Mouse (Mus musculus) intestine, embryonic 15.5 days (tissue): ENCODE data around the gene Optn. TPM values are rescaled to one million over a fixed set of nuclear protein-coding genes. Genes with fewer than 3 reads are reported as not detected.

ENCODE experiments used
- ATAC-seq: fragments of 200-750 bp; cut with Nextera tagmentation; 2 replicates; pipeline ENCODE4 v1.8.0; 2017; ENCODE audit warnings: moderate TSS enrichment, moderate library complexity
- H3K27ac ChIP-seq: fragments of 300-500 bp; sonication (generic); 2 replicates; pipeline ENCODE4 v1.5.1; 2015; ENCODE audit warnings: mild to moderate bottlenecking, inconsistent platforms
- H3K27me3 ChIP-seq: fragments of 300-500 bp; sonication (generic); replicated peaks from 2 replicates; pipeline ENCODE4 v1.6.1; 2015; ENCODE audit warnings: inconsistent platforms
- H3K36me3 ChIP-seq: fragments of 300-500 bp; sonication (generic); 2 replicates; pipeline ENCODE4 v1.6.1; 2015; ENCODE audit warnings: inconsistent platforms
- H3K4me1 ChIP-seq: fragments of 300-500 bp; sonication (generic); replicated peaks from 2 replicates; pipeline ENCODE4 v1.6.1; 2015; ENCODE audit warnings: inconsistent platforms
- H3K4me2 ChIP-seq: fragments of 300-500 bp; sonication (generic); replicated peaks from 2 replicates; pipeline ENCODE4 v1.6.1; 2015; ENCODE audit warnings: mild to moderate bottlenecking, inconsistent platforms
- H3K4me3 ChIP-seq: fragments of 300-500 bp; sonication (generic); replicated peaks from 2 replicates; pipeline ENCODE4 v1.5.1; 2015; ENCODE audit warnings: inconsistent platforms
- H3K9ac ChIP-seq: fragments of 300-500 bp; sonication (generic); 2 replicates; pipeline ENCODE4 v1.6.1; 2015; ENCODE audit warnings: inconsistent platforms
- H3K9me3 ChIP-seq: fragments of 300-500 bp; sonication (generic); 2 replicates; pipeline ENCODE4 v1.6.1; 2016; ENCODE audit warnings: inconsistent platforms
- WGBS: fragments of 180-500 bp; shearing (Covaris S2); methylation state at CpG from one replicate; pipeline ENCODE4 v1.1.7; 2015; 5-methylcytosine and 5-hydroxymethylcytosine counted together
- polyA plus RNA-seq: library from polyadenylated mRNA; unstranded; fragments of >200 nt; fragmentation: Nextera tagmentation; extraction: Ambion mirVana; gene quantifications from 2 replicates; pipeline ENCODE4 v1.2.1, GENCODE M21; 2015

Optn gene
- polyA plus RNA-seq, 1 experiment from 2014 or later = 17.3 TPM

DNA sequence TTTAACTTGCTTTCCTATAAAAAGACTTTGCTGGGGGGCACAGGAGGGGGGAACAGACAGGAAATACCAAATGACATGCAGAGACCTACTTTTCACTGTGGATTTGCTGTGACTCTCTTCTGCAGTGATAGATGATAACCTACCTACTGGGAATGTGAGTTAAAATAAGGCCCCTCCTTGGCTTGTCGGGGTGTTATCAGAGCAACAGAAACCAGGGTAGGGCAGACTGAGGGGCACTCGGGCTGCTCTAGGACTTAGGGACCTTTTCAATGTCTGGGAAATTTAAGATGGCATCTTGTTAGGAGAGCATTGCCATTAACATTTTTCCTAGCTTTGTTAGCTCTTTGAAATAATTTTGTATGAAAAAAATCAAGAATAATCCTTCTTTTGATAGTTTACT is 40.6 kb downstream of the Optn start:
- H3K27me3 ChIP-seq = no peaks in the 10 kb centered on the region
- H3K9ac ChIP-seq = no peak overlapping the region
- H3K4me3 ChIP-seq = no peak overlapping the region
- no peaks in the 10 kb centered on the region for H3K9me3 ChIP-seq
- no peaks in the 10 kb centered on the region for H3K36me3 ChIP-seq
- no peaks in the 10 kb centered on the region for H3K4me1 ChIP-seq
- H3K4me2 ChIP-seq = no peak overlapping the region
- 63% methylated on average over 2 of the region's 2 CpGs for WGBS
- no peak overlapping the region for H3K27ac ChIP-seq
- no peak for ATAC-seq

DNA sequence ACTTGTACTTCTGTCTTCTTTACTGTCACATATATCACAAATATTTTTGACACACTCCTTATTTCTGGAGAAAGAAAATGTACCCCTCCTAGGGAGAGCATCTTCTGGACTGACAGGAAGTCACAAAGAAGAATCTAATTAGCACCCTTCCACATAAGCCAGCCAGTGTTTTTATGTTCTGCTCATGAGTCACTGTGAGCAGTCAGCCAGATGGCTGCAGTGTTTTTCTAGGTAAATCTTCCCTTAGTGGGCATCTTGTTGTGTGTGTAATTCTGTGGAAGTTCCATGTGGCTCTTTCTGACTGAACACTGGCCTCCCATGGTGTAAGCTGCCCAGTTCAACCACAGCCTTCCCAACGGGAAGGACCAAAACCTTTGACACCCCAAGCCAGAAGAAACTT is 44.1 kb downstream of the Optn start:
- H3K27me3 ChIP-seq = no peaks in the 10 kb centered on the region
- no peak overlapping the region for H3K4me3 ChIP-seq
- no peak for ATAC-seq
- H3K4me1 ChIP-seq = no peaks in the 10 kb centered on the region
- no peak overlapping the region for H3K9ac ChIP-seq
- H3K9me3 ChIP-seq = no peaks in the 10 kb centered on the region
- H3K4me2 ChIP-seq = no peak overlapping the region
- no peaks in the 10 kb centered on the region for H3K36me3 ChIP-seq
- 59% methylated on average over 1 of the region's 1 CpGs for WGBS
- H3K27ac ChIP-seq = no peak overlapping the region

DNA sequence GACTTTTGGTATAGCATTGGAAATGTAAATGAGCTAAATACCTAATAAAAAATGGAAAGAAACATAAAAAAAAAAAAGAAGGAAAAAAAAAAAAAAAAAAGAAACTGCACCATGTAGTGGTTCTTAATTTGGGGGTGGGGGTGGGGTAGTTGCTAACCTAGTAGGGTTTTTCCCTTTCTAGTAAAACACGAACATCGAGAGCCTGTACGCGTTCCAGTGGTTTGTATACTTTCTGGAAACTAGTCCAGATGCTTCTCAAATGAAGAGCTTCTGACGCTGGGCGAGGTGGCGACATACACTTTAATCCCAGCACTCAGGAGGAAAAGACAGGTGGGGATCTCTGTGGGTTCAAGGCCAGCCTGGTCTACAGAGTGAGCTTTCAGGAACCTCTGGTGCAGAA is 46.9 kb downstream of the Optn start:
- H3K4me3 ChIP-seq = no peak overlapping the region
- no peaks in the 10 kb centered on the region for H3K4me1 ChIP-seq
- H3K36me3 ChIP-seq = no peaks in the 10 kb centered on the region
- 89% methylated on average over 7 of the region's 7 CpGs for WGBS
- no peaks in the 10 kb centered on the region for H3K27me3 ChIP-seq
- no peak overlapping the region for H3K9ac ChIP-seq
- no peaks in the 10 kb centered on the region for H3K9me3 ChIP-seq
- H3K27ac ChIP-seq = no peak overlapping the region
- H3K4me2 ChIP-seq = no peak overlapping the region
- no peak for ATAC-seq

DNA sequence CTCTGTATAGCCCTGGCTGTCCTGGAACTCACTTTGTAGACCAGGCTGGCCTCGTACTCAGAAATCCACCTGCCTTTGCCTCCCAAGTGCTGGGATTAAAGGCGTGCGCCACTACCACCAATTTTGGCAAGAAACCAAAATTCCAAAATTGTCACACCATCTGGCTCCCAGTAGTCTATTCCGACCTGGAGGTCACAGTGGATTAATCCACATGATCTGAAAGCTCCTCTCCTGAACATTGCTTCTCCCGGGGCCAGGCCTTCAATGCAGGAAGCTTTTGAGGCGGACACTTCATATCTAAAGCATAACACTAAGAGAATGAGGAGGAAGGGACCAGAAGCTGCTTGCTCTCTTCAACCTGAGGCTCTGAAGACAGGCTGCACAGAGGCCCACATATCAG is 48.3 kb downstream of the Optn start:
- H3K4me2 ChIP-seq = no peak overlapping the region
- H3K4me3 ChIP-seq = no peak overlapping the region
- no peak overlapping the region for H3K9ac ChIP-seq
- H3K36me3 ChIP-seq = no peaks in the 10 kb centered on the region
- no peak for ATAC-seq
- H3K4me1 ChIP-seq = peaks cover 6% of the 10 kb centered on the region; the same call in 1 of the 2 replicates
- H3K27me3 ChIP-seq = no peaks in the 10 kb centered on the region
- no peaks in the 10 kb centered on the region for H3K9me3 ChIP-seq
- H3K27ac ChIP-seq = no peak overlapping the region
- 85% methylated on average over 6 of the region's 6 CpGs for WGBS

DNA sequence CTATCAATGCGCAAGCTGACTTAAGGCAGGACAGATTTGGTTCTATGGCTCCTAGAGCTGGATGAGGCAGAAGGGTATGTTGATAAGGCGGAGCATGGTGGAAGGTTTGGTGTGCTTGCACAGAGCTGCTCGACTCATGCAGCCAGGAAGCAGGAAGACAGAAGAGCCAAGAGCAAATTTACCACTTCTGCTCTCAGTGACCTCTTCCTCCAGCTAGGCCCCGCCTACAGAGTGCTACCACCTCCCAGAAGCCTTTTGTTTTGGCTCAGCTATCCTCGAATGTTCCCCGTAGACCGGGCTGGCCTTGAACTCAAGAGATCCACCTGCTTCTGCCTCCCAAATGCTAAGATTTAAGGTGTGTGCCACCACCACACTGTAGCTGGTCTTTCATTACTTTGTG is 49.2 kb downstream of the Optn start:
- H3K27ac ChIP-seq = no peak overlapping the region
- ATAC-seq = no peak
- 74% methylated on average over 7 of the region's 7 CpGs for WGBS

DNA sequence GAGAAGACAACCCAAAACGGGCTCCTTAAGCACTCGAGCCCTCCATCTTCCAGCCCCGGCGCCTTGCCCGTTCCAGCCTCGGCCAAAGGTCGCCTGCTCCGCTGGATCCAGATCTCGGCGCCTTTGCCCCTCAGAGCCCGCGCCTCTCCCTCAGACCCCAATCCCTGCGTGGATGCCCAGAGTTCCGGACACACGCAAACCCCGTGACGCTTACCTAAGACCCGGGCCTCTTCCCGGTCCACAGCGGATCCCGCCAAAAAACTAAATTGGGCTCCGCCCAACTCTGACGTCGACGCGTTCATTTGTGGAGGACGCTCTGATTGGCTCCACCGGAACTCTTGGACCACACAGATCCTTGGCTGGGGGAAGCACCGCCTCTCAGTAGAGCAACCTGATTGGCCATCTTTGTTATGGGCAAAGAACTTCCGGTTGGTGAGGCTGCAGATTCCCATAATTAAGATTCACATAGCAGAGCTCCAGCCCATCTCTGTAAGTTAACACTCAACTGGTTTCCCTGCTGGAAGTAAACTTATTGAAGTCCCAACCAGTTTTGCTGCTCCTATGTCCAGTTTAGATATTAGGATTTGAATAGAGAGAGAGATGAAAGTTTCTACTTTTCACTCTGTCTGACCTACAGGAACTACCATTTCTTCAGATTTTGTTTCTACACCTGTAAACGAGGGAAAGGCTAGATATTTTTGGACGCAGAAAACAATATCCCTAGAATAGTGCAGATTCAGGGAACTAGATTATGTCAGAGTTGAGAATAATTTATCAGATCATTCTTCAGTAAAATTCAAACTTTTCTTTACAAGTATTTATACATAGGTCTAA is 51.1 kb downstream of the Optn start, which contains the start of gene Mcm10:
Gene Mcm10, minus strand, starts transcription at position 301 of the 834 bp plus-strand sequence.
- Histone ChIP-seq H3K9me3 (no peaks in the 10 kb centered on the region), H3K27me3 (no peaks in the 10 kb centered on the region), H3K4me2 (peak within 1 kb of the TSS; percentile 55), H3K36me3 (no peaks in the 10 kb centered on the region), H3K4me3 (peak within 1 kb of the TSS; percentile 74), H3K9ac (peak within 1 kb of the TSS; percentile 65), H3K4me1 (peaks cover 6% of the 10 kb centered on the region; the same call in 1 of the 2 replicates), H3K27ac (0 out of 2 replicates have a peak within 1 kb of the TSS, but pooled peaks have one; percentile 59)
- 3% methylated on average over 32 of the region's 32 CpGs for WGBS
- ATAC-seq = peak; percentile 99

More for the DNA sequence above, 49.2 kb downstream of the Optn start:
- Histone ChIP-seq H3K4me3 (no peak overlapping the region), H3K27me3 (no peaks in the 10 kb centered on the region), H3K36me3 (no peaks in the 10 kb centered on the region), H3K9ac (no peak overlapping the region), H3K4me1 (peaks cover 6% of the 10 kb centered on the region; the same call in 1 of the 2 replicates), H3K4me2 (no peak overlapping the region), H3K9me3 (no peaks in the 10 kb centered on the region)

DNA sequence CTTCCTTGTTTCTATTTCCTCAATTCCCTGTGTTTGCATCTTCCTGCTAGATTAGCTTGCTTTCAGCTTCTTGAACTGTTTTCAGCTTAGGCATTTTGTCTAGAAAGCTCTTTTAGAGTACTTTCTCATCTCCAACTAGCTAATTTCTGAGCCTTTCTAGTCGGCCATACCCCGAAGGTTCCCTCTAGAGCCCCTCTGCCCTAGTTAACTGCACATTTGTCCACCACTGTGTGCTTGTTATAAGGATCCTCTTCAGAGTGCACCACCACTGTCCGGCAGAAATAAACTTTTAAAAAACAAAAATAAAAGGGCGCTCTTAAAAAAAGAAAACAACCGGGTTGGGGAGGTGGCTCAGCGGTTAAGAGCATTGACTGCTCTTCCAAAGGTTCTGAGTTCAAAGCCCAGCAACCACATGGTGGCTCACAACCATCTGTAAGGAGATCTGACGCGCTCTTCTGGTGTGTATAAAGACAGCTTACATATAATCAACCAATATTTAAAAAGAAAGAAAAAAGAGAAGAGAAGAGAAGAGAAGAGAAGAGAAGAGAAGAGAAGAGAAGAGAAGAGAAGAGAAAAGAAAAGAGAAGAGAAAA is 51.9 kb downstream of the Optn start:
- Histone ChIP-seq H3K9me3 (no peaks in the 10 kb centered on the region), H3K36me3 (no peaks in the 10 kb centered on the region), H3K27ac (no peak overlapping the region), H3K27me3 (no peaks in the 10 kb centered on the region), H3K4me2 (peak overlapping the region; percentile 55), H3K9ac (peak overlapping the region; percentile 65), H3K4me3 (peak overlapping the region; percentile 74), H3K4me1 (peaks cover 6% of the 10 kb centered on the region; the same call in 1 of the 2 replicates)
- WGBS = 11% methylated on average over 8 of the region's 8 CpGs
- ATAC-seq = peak; percentile 40; the same call in 1 of the 2 replicates

DNA sequence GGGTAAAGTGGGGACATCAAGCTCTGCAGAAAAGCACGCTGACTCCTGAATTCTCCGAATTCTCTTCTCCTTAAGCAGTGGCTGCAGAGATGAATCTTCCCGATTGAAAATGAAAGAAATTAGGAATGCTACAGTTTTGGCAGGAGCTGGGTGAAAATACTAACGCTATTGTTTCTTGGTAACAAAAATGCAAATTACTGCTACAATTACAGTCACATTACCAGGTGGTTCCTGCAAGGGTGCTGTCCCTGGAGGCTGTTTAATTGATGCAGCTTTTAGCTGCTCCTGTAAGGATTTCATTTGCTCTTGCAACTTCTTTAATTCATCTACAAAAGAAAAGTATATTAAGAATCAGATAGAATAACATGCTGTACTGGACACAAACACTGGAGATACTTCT is 56.7 kb downstream of the Optn start:
- Histone ChIP-seq H3K36me3 (peaks cover 12% of the 10 kb centered on the region; the same call in 1 of the 2 replicates), H3K27ac (no peak overlapping the region), H3K9ac (no peak overlapping the region), H3K27me3 (no peaks in the 10 kb centered on the region), H3K4me3 (no peak overlapping the region), H3K4me2 (no peak overlapping the region), H3K9me3 (no peaks in the 10 kb centered on the region), H3K4me1 (peaks cover 9% of the 10 kb centered on the region; the same call in 1 of the 2 replicates)
- no peak for ATAC-seq
- 92% methylated on average over 4 of the region's 4 CpGs for WGBS

DNA sequence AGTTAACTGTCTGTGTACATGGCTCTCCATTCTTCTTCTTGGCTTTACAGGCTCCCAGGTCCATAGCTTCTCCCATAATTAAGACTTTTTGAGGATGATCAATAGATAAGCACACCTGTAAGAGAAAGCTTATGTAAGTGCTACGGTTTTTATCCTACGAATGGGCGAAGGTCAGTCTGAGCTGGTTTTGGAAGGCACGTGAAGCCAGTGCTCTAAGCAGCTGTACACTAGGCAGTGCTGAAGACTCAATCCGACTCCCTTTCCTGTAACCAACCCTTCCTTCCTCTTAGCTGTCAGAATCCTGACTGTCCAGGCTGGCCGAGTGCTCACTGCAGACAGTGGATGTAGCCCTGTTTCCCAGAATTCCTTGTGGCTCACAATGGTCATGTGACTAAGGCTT is 62.6 kb downstream of the Optn start:
- no peak overlapping the region for H3K27ac ChIP-seq
- H3K27me3 ChIP-seq = no peaks in the 10 kb centered on the region
- H3K9ac ChIP-seq = no peak overlapping the region
- ATAC-seq = no peak
- WGBS = 93% methylated on average over 6 of the region's 6 CpGs
- no peaks in the 10 kb centered on the region for H3K9me3 ChIP-seq
- H3K4me2 ChIP-seq = no peak overlapping the region
- H3K4me3 ChIP-seq = no peak overlapping the region
- H3K36me3 ChIP-seq = peaks cover 27% of the 10 kb centered on the region; the same call in 1 of the 2 replicates
- H3K4me1 ChIP-seq = 0 out of 2 replicates have a peak, but pooled peaks cover 3% of the 10 kb centered on the region

DNA sequence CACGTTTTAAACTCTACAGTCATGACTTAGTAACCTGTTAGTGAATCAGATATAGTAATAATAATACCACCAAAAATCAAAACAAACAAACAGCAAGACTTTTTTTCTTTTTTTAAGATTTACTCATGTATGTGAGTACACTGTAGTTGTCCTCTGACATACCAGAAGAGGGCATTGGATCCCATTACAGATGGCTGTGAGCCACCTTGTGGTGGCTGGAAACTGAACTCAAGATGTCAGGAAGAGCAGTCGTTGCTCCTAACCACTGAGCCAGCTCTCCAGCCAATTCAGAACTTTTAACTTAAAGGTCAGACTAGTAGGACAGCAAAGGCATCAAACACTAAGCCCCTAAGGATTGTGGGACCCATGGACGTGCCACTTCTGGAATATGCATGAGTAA is 64.9 kb downstream of the Optn start:
- Histone ChIP-seq H3K36me3 (peaks cover 17% of the 10 kb centered on the region; the same call in 1 of the 2 replicates), H3K4me1 (0 out of 2 replicates have a peak, but pooled peaks cover 3% of the 10 kb centered on the region), H3K9ac (no peak overlapping the region), H3K27me3 (no peaks in the 10 kb centered on the region), H3K9me3 (no peaks in the 10 kb centered on the region), H3K4me3 (no peak overlapping the region), H3K4me2 (no peak overlapping the region), H3K27ac (no peak overlapping the region)
- no peak for ATAC-seq
- 76% methylated on average over 3 of the region's 3 CpGs for WGBS

DNA sequence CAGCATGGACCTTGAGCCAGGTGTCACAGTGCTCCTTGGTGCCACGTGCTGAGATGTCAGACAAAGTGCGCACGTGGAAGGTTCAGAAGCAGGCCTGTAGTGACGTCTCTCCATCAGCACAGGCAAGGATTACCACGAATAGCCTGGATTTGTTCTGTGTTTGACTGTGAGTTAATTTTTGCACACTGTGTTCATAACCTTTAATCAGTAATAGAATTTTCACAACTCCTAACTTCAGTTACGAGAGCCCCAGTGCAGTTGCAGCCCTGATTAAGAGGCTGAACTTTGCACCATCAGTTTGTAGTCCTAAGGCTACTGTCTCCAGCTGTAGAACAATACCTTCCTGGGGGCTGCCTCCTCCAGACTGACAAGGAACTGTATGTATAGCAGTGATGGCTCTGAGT is 67.4 kb downstream of the Optn start:
- Histone ChIP-seq H3K9me3 (no peaks in the 10 kb centered on the region), H3K36me3 (peaks cover 19% of the 10 kb centered on the region), H3K4me1 (no peaks in the 10 kb centered on the region), H3K27ac (no peak overlapping the region), H3K27me3 (no peaks in the 10 kb centered on the region), H3K4me2 (no peak overlapping the region), H3K9ac (no peak overlapping the region), H3K4me3 (no peak overlapping the region)
- peak; percentile 92 for ATAC-seq
- 72% methylated on average over 6 of the region's 6 CpGs for WGBS

DNA sequence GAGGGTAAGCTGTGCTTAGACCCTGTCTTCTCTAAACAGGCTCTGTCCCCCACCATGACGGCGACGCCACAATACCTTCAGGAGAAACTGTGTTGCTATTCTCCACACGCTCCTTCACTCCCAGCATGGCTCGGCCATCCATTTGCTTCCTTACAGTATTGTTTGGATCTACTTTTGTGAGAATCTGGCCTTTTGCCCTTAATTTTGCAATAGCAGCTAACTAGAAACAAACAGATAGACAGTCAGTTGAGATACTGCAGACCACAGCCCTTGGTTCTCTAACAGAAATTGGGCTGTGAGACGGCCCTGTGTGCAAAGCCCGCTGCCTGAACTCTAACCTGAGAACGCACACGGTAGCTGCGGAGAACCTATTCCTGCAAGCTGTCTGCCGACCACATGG is 68.2 kb downstream of the Optn start:
- ATAC-seq = no peak

More for the DNA sequence above, 68.2 kb downstream of the Optn start:
- Histone ChIP-seq H3K4me1 (no peaks in the 10 kb centered on the region), H3K36me3 (peaks cover 21% of the 10 kb centered on the region), H3K27ac (no peak overlapping the region), H3K4me2 (no peak overlapping the region), H3K27me3 (no peaks in the 10 kb centered on the region), H3K9ac (no peak overlapping the region), H3K4me3 (no peak overlapping the region), H3K9me3 (no peaks in the 10 kb centered on the region)
- 77% methylated on average over 11 of the region's 11 CpGs for WGBS
